8 mouse cellular contexts compared by ENCODE assay signal in the genomic region with DNA sequence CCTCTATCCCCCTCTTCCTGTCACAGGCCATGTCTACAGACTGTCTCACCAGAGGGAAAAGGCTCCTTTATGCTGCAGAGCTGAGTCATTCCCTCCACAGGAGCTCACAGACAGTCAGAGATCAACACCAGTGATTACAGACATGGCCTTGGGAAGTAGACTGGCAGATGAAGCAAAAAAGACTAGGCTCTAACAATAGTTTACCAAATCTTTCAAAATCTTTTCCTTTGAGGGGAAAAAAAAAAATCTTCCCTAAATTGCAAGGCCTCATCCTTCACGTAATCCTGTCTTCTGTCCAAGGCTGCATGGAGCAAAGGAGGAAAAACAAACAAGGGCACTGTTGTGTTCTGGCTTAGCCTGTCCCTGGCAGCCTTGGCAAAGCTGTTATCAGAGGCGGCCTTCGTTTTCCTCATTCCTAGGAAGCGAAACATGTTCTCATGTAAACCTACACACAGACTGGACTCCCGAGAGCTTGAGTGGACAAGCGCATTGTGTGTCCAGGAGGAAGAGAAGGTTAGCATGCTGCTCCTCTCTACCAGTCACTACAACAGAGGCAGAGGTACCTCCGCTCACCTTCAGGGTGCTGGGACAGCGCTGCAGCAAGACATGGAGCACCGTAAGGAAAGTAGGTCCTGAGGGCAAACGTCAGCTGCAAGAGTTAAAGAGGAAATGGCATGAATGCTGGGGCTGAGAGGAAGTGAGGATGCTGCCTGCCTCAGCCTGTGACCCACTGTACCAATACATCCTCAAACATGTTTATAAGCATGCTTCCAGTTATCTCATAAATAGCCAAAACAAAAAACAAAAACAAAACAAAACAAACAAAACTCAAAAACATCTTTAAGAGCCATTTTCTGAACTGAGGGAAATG.
DNase-seq lines count a peak whose midpoint lies in the region; ATAC-seq and TF ChIP-seq lines count a peak whose summit lies in the region.

No protein-coding gene starts in this region.

- no peak for TF ChIP-seq CTCF in kidney, adult 2 months (conservative IDR thresholded peaks at IDR 0.05; ENCODE audit: insufficient read depth, insufficient read length, low read depth, low read length)
- no peak for TF ChIP-seq CTCF in G1E (IDR thresholded peaks at IDR 0.05; ENCODE audit: low read depth, low read length)

- H3K9me3 ChIP-seq in G1E (replicated peaks), result no peaks in the 10 kb centered on the region
- H3K9me3 ChIP-seq in embryonic facial prominence, embryonic 11.5 days (replicated peaks; ENCODE audit: control insufficient read depth, low read length), result no peaks in the 10 kb centered on the region
- H3K9me3 ChIP-seq in liver, embryonic 12.5 days (replicated peaks), result no peaks in the 10 kb centered on the region

- peaks cover 12% of the 10 kb centered on the region for H3K4me1 ChIP-seq in kidney, adult 2 months (ENCODE audit: control insufficient read depth, insufficient read depth, low read length)
- H3K4me1 ChIP-seq in G1E (ENCODE audit: insufficient read depth, low read depth, low read length), result peaks cover 11% of the 10 kb centered on the region
- H3K4me1 ChIP-seq in embryonic facial prominence, embryonic 11.5 days (ENCODE audit: control insufficient read depth, insufficient read depth, low read length), result 0 out of 2 replicates have a peak, but pooled peaks cover 2% of the 10 kb centered on the region
- H3K4me1 ChIP-seq in liver, embryonic 12.5 days, result peaks cover 27% of the 10 kb centered on the region

- 70% methylated on average over 10 of the region's 10 CpGs for WGBS in kidney, adult 2 months
- 57% methylated on average over 10 of the region's 10 CpGs for WGBS in embryonic facial prominence, embryonic 11.5 days
- 40% methylated on average over 10 of the region's 10 CpGs for WGBS in liver, embryonic 12.5 days (ENCODE audit: insufficient replicate concordance)

- H3K27me3 ChIP-seq in kidney, adult 2 months (replicated peaks; ENCODE audit: control insufficient read depth, insufficient read depth, low read length), result no peaks in the 10 kb centered on the region
- no peaks in the 10 kb centered on the region for H3K27me3 ChIP-seq in G1E (ENCODE audit: insufficient read depth, low read length)
- no peaks in the 10 kb centered on the region for H3K27me3 ChIP-seq in embryonic facial prominence, embryonic 11.5 days (ENCODE audit: control insufficient read depth, insufficient read depth, low read length)
- no peaks in the 10 kb centered on the region for H3K27me3 ChIP-seq in liver, embryonic 12.5 days (replicated peaks)

- H3K36me3 ChIP-seq in kidney, adult 2 months (ENCODE audit: control insufficient read depth, insufficient read depth, low read length), result no peaks in the 10 kb centered on the region
- H3K36me3 ChIP-seq in G1E (replicated peaks), result peaks cover 58% of the 10 kb centered on the region
- H3K36me3 ChIP-seq in embryonic facial prominence, embryonic 11.5 days (replicated peaks; ENCODE audit: control insufficient read depth, insufficient read depth, low read depth, low read length), result no peaks in the 10 kb centered on the region
- peaks cover 4% of the 10 kb centered on the region for H3K36me3 ChIP-seq in liver, embryonic 12.5 days

- peak; percentile 93 for ATAC-seq in G1E (ENCODE audit: extremely low read depth, insufficient number of reproducible peaks, low FRiP score, poor library complexity, severe bottlenecking)
- no peak for ATAC-seq in embryonic facial prominence, embryonic 11.5 days (replicated peaks; ENCODE audit: insufficient number of reproducible peaks, low FRiP score, low TSS enrichment, low read depth)
- peak; percentile 42; the same call in 1 of the 2 replicates for ATAC-seq in liver, embryonic 12.5 days

- H3K4me2 ChIP-seq in embryonic facial prominence, embryonic 11.5 days (ENCODE audit: low read depth, low read length), result no peak overlapping the region
- H3K4me2 ChIP-seq in liver, embryonic 12.5 days, result no peak overlapping the region

- H3K9ac ChIP-seq in embryonic facial prominence, embryonic 11.5 days (replicated peaks; ENCODE audit: low read length), result no peak overlapping the region
- H3K9ac ChIP-seq in liver, embryonic 12.5 days, result no peak overlapping the region

- peak overlapping the region; percentile 22; the same call in 1 of the 2 replicates for H3K27ac ChIP-seq in kidney, adult 2 months (ENCODE audit: insufficient read depth, low read depth, low read length)
- H3K27ac ChIP-seq in embryonic facial prominence, embryonic 11.5 days (replicated peaks; ENCODE audit: low read depth, low read length), result peak overlapping the region; percentile 43
- no peak overlapping the region; the same call in 1 of the 2 replicates for H3K27ac ChIP-seq in liver, embryonic 12.5 days

- no peak overlapping the region for H3K4me3 ChIP-seq in kidney, adult 2 months (ENCODE audit: insufficient read depth, low read depth, low read length)
- no peak overlapping the region for H3K4me3 ChIP-seq in G1E (ENCODE audit: low read depth, low read length)
- H3K4me3 ChIP-seq in embryonic facial prominence, embryonic 11.5 days (ENCODE audit: low read depth, low read length), result no peak overlapping the region
- no peak overlapping the region for H3K4me3 ChIP-seq in liver, embryonic 12.5 days

- peak; percentile 35 for DNase-seq in kidney, adult 2 months
- no peak for DNase-seq in kidney, postnatal 25 days
- DNase-seq in G1E (ENCODE audit: low spot score), result no peak
- DNase-seq in embryonic facial prominence, embryonic 11.5 days (ENCODE audit: low spot score), result peak; percentile 40
- DNase-seq in layer of hippocampus, postnatal 10 days (ENCODE audit: low spot score in 2 of 2), result no peak
- no peak for DNase-seq in cerebellum, adult 18-20 months
- no peak for DNase-seq in layer of hippocampus, postnatal 25 days (ENCODE audit: extremely low spot score in 1 of 2, low spot score in 1 of 2)

- no peak for TF ChIP-seq POLR2A in kidney, adult 2 months (IDR thresholded peaks at IDR 0.05; ENCODE audit: low read depth, low read length)

Comparison
In these comparisons a context has a peak if more than half of its experiments do, and no peak if none do; other contexts are left out.
1. DNase-seq: peak in kidney, adult 2 months (single experiment) and embryonic facial prominence, embryonic 11.5 days (single experiment); none in kidney, postnatal 25 days (0 of 2), G1E (single experiment), layer of hippocampus, postnatal 10 days (0 of 2), cerebellum, adult 18-20 months (0 of 2) and layer of hippocampus, postnatal 25 days (0 of 2).